Mouse (Mus musculus): ENCODE data around the gene Tmem251. TPM values are rescaled to one million over a fixed set of nuclear protein-coding genes. Genes with fewer than 3 reads are reported as not detected.

Gene Tmem251
- polyA plus RNA-seq, 1 experiment from 2014 or later, result 9.5 TPM

- Histone ChIP-seq H3K9me3 (no peaks in the 10 kb centered on the region), H3K4me1 (peaks cover 24% of the 10 kb centered on the region), H3K36me3 (no peaks in the 10 kb centered on the region), H3K9ac (no peak overlapping the region), H3K27ac (no peak overlapping the region), H3K4me2 (peak overlapping the region; percentile 99), H3K27me3 (no peaks in the 10 kb centered on the region), H3K4me3 (peak overlapping the region; percentile 84)
- WGBS, result 48% methylated on average over 6 of the region's 6 CpGs
- ATAC-seq (ENCODE audit: borderline replicate concordance, extremely low read depth, low FRiP score, low TSS enrichment), result no peak
Observed at GRCm38 (mm10) chr12:102703441-102703840, 40.1 kb upstream of the Tmem251 start.

GRCm38 (mm10) chr12:102703921-102704408, 39.6 kb upstream of the Tmem251 start:
- H3K9me3 ChIP-seq, result no peaks in the 10 kb centered on the region
- WGBS, result 10% methylated on average over 17 of the region's 17 CpGs
- H3K36me3 ChIP-seq, result no peaks in the 10 kb centered on the region
- no peaks in the 10 kb centered on the region for H3K27me3 ChIP-seq
- H3K4me1 ChIP-seq, result peaks cover 24% of the 10 kb centered on the region
- H3K4me3 ChIP-seq, result peak overlapping the region; percentile 84
- H3K27ac ChIP-seq, result no peak overlapping the region
- H3K9ac ChIP-seq, result peak overlapping the region; percentile 62
- no peak; the same call in 1 of the 2 replicates for ATAC-seq (ENCODE audit: borderline replicate concordance, extremely low read depth, low FRiP score, low TSS enrichment)
- peak overlapping the region; percentile 99 for H3K4me2 ChIP-seq

- no peaks in the 10 kb centered on the region for H3K9me3 ChIP-seq
- H3K4me2 ChIP-seq, result peak within 1 kb of the TSS; percentile 99
- no peaks in the 10 kb centered on the region for H3K27me3 ChIP-seq
- peak within 1 kb of the TSS; percentile 84 for H3K4me3 ChIP-seq
- peaks cover 24% of the 10 kb centered on the region for H3K4me1 ChIP-seq
- peak; percentile 93 for ATAC-seq (ENCODE audit: borderline replicate concordance, extremely low read depth, low FRiP score, low TSS enrichment)
- under 1% methylated on average over 53 of the region's 105 CpGs for WGBS
- peak within 1 kb of the TSS; percentile 77 for H3K9ac ChIP-seq
- peak within 1 kb of the TSS; percentile 87 for H3K27ac ChIP-seq
- H3K36me3 ChIP-seq, result no peaks in the 10 kb centered on the region
Observed at GRCm38 (mm10) chr12:102704457-102705198, 38.9 kb upstream of the Tmem251 start, which contains the start of gene Itpk1. Itpk1 (minus strand) TSS chr12:102704930.

GRCm38 (mm10) chr12:102705216-102705871, 38.2 kb upstream of the Tmem251 start:
- H3K4me3 ChIP-seq, result peak overlapping the region; percentile 84
- no peaks in the 10 kb centered on the region for H3K9me3 ChIP-seq
- H3K4me2 ChIP-seq, result peak overlapping the region; percentile 99
- H3K27me3 ChIP-seq, result no peaks in the 10 kb centered on the region
- H3K36me3 ChIP-seq, result no peaks in the 10 kb centered on the region
- 1% methylated on average over 45 of the region's 45 CpGs for WGBS
- H3K27ac ChIP-seq, result peak overlapping the region; percentile 87
- peak; percentile 68 for ATAC-seq (ENCODE audit: borderline replicate concordance, extremely low read depth, low FRiP score, low TSS enrichment)
- peaks cover 24% of the 10 kb centered on the region for H3K4me1 ChIP-seq
- H3K9ac ChIP-seq, result peak overlapping the region; percentile 77

GRCm38 (mm10) chr12:102705906-102706640, 37.5 kb upstream of the Tmem251 start:
- ATAC-seq (ENCODE audit: borderline replicate concordance, extremely low read depth, low FRiP score, low TSS enrichment), result no peak
- Histone ChIP-seq H3K36me3 (no peaks in the 10 kb centered on the region), H3K9ac (no peak overlapping the region), H3K27me3 (no peaks in the 10 kb centered on the region), H3K4me2 (peak overlapping the region; percentile 99), H3K4me1 (peaks cover 24% of the 10 kb centered on the region), H3K27ac (no peak overlapping the region), H3K9me3 (no peaks in the 10 kb centered on the region), H3K4me3 (no peak overlapping the region)
- 45% methylated on average over 6 of the region's 6 CpGs for WGBS

- ATAC-seq (ENCODE audit: borderline replicate concordance, extremely low read depth, low FRiP score, low TSS enrichment), result no peak
- 81% methylated on average over 10 of the region's 10 CpGs for WGBS
Observed at GRCm38 (mm10) chr12:102706833-102707463, 36.6 kb upstream of the Tmem251 start.

GRCm38 (mm10) chr12:102708220-102708619, 35.3 kb upstream of the Tmem251 start:
- H3K9ac ChIP-seq, result no peak overlapping the region
- 63% methylated on average over 11 of the region's 11 CpGs for WGBS
- H3K36me3 ChIP-seq, result no peaks in the 10 kb centered on the region
- H3K4me1 ChIP-seq, result peaks cover 17% of the 10 kb centered on the region
- no peak for ATAC-seq (ENCODE audit: borderline replicate concordance, extremely low read depth, low FRiP score, low TSS enrichment)
- no peak overlapping the region for H3K4me2 ChIP-seq
- no peak overlapping the region for H3K4me3 ChIP-seq
- H3K9me3 ChIP-seq, result no peaks in the 10 kb centered on the region
- H3K27me3 ChIP-seq, result no peaks in the 10 kb centered on the region
- H3K27ac ChIP-seq, result no peak overlapping the region

More at GRCm38 (mm10) chr12:102706833-102707463, 36.6 kb upstream of the Tmem251 start:
- Histone ChIP-seq H3K36me3 (no peaks in the 10 kb centered on the region), H3K27ac (no peak overlapping the region), H3K4me3 (no peak overlapping the region), H3K4me2 (no peak overlapping the region), H3K4me1 (peaks cover 24% of the 10 kb centered on the region), H3K27me3 (no peaks in the 10 kb centered on the region), H3K9me3 (no peaks in the 10 kb centered on the region), H3K9ac (no peak overlapping the region)

GRCm38 (mm10) chr12:102709896-102710295, 33.7 kb upstream of the Tmem251 start:
- WGBS, result 78% methylated on average over 5 of the region's 5 CpGs
- Histone ChIP-seq H3K9me3 (no peaks in the 10 kb centered on the region), H3K9ac (no peak overlapping the region), H3K4me1 (peaks cover 6% of the 10 kb centered on the region), H3K4me2 (no peak overlapping the region), H3K4me3 (no peak overlapping the region), H3K27ac (no peak overlapping the region), H3K27me3 (no peaks in the 10 kb centered on the region), H3K36me3 (no peaks in the 10 kb centered on the region)
- ATAC-seq (ENCODE audit: borderline replicate concordance, extremely low read depth, low FRiP score, low TSS enrichment), result no peak

- Histone ChIP-seq H3K9ac (no peak overlapping the region), H3K27me3 (no peaks in the 10 kb centered on the region), H3K4me3 (no peak overlapping the region), H3K4me2 (no peak overlapping the region), H3K36me3 (no peaks in the 10 kb centered on the region), H3K4me1 (peaks cover under 1% of the 10 kb centered on the region), H3K27ac (no peak overlapping the region), H3K9me3 (no peaks in the 10 kb centered on the region)
- ATAC-seq (ENCODE audit: borderline replicate concordance, extremely low read depth, low FRiP score, low TSS enrichment), result no peak
- WGBS, result 70% methylated on average over 4 of the region's 4 CpGs
Observed at GRCm38 (mm10) chr12:102710851-102711375, 32.6 kb upstream of the Tmem251 start.

- Histone ChIP-seq H3K9me3 (no peaks in the 10 kb centered on the region), H3K27me3 (no peaks in the 10 kb centered on the region), H3K4me3 (no peak overlapping the region), H3K4me1 (no peaks in the 10 kb centered on the region), H3K27ac (no peak overlapping the region), H3K9ac (no peak overlapping the region), H3K36me3 (no peaks in the 10 kb centered on the region), H3K4me2 (no peak overlapping the region)
- ATAC-seq (ENCODE audit: borderline replicate concordance, extremely low read depth, low FRiP score, low TSS enrichment), result no peak
- 58% methylated on average over 20 of the region's 20 CpGs for WGBS
Observed at GRCm38 (mm10) chr12:102713153-102713865, 30.3 kb upstream of the Tmem251 start.

- H3K36me3 ChIP-seq, result no peaks in the 10 kb centered on the region
- no peak overlapping the region for H3K27ac ChIP-seq
- H3K4me3 ChIP-seq, result no peak overlapping the region
- 56% methylated on average over 2 of the region's 2 CpGs for WGBS
- H3K9ac ChIP-seq, result no peak overlapping the region
- H3K27me3 ChIP-seq, result no peaks in the 10 kb centered on the region
- no peaks in the 10 kb centered on the region for H3K9me3 ChIP-seq
- H3K4me1 ChIP-seq, result no peaks in the 10 kb centered on the region
- no peak overlapping the region for H3K4me2 ChIP-seq
- ATAC-seq (ENCODE audit: borderline replicate concordance, extremely low read depth, low FRiP score, low TSS enrichment), result no peak
Observed at GRCm38 (mm10) chr12:102714116-102714515, 29.4 kb upstream of the Tmem251 start.
